Mouse (Mus musculus) embryonic fibroblast, embryonic 13.5 days (primary cell): ENCODE measurements around the gene Ccdc181.

Experiments
- CTCF ChIP-seq: IDR thresholded peaks from 2 replicates; pipeline ENCODE4 v1.5.1; 2011; ENCODE audit warnings: mild to moderate bottlenecking, control low read depth, low read length, moderate library complexity, borderline replicate concordance; ENCODE audit not compliant: insufficient read depth
- POLR2A ChIP-seq: IDR thresholded peaks from 2 replicates; pipeline ENCODE4 v1.6.1; 2011; ENCODE audit warnings: low read depth, mild to moderate bottlenecking, control low read depth, low read length, moderate library complexity

- TF ChIP-seq POLR2A: no peak
- TF ChIP-seq CTCF: no peak
These were observed 43.1 kb downstream of the Ccdc181 start for GRCm38 (mm10) chr1:164318474-164318873.
